Mouse (Mus musculus) embryonic facial prominence, embryonic 12.5 days (tissue): Measurements from ENCODE around the gene Cox10. TPM values are rescaled to one million over a fixed set of nuclear protein-coding genes. Genes with fewer than 3 reads are reported as not detected.

ENCODE experiments used
- ATAC-seq: fragments of 200-750 bp; cut with Nextera tagmentation; 2 replicates; pipeline ENCODE4 v1.8.0; 2017; ENCODE audit not compliant: insufficient number of reproducible peaks, insufficient read depth, low FRiP score, low TSS enrichment
- H3K27ac ChIP-seq: fragments of 300-500 bp; sonication (generic); 2 replicates; pipeline ENCODE4 v1.5.1; 2016; ENCODE audit warnings: mild to moderate bottlenecking
- H3K27me3 ChIP-seq: fragments of 300-500 bp; sonication (generic); 2 replicates; pipeline ENCODE4 v1.6.1; 2016; ENCODE audit warnings: mild to moderate bottlenecking, moderate library complexity
- H3K36me3 ChIP-seq: fragments of 300-500 bp; sonication (generic); 2 replicates; pipeline ENCODE4 v1.6.1; 2016; ENCODE audit warnings: mild to moderate bottlenecking
- H3K4me1 ChIP-seq: fragments of 300-500 bp; sonication (generic); 2 replicates; pipeline ENCODE4 v1.6.1; 2016
- H3K4me2 ChIP-seq: fragments of 300-500 bp; sonication (generic); replicated peaks from 2 replicates; pipeline ENCODE4 v1.6.1; 2016; ENCODE audit warnings: mild to moderate bottlenecking, moderate library complexity
- H3K4me3 ChIP-seq: fragments of 300-500 bp; sonication (generic); 2 replicates; pipeline ENCODE4 v1.5.1; 2016; ENCODE audit warnings: mild to moderate bottlenecking
- H3K9ac ChIP-seq: fragments of 300-500 bp; sonication (generic); 2 replicates; pipeline ENCODE4 v1.6.1; 2016; ENCODE audit warnings: mild to moderate bottlenecking, moderate library complexity
- H3K9me3 ChIP-seq: fragments of 300-500 bp; sonication (generic); 2 replicates; pipeline ENCODE4 v1.6.1; 2016; ENCODE audit warnings: mild to moderate bottlenecking, moderate library complexity
- WGBS: fragments of 180-500 bp; shearing (Covaris S2); methylation state at CpG from one replicate; pipeline ENCODE4 v1.1.7; 2016; 5-methylcytosine and 5-hydroxymethylcytosine counted together
- polyA plus RNA-seq: library from polyadenylated mRNA; unstranded; fragments of >200 nt; fragmentation: Nextera tagmentation; extraction: Ambion mirVana; gene quantifications from 2 replicates; pipeline ENCODE4 v1.2.1, GENCODE M21; 2016

Cox10 gene
- polyA plus RNA-seq, 1 experiment from 2014 or later = 26.4 TPM

DNA sequence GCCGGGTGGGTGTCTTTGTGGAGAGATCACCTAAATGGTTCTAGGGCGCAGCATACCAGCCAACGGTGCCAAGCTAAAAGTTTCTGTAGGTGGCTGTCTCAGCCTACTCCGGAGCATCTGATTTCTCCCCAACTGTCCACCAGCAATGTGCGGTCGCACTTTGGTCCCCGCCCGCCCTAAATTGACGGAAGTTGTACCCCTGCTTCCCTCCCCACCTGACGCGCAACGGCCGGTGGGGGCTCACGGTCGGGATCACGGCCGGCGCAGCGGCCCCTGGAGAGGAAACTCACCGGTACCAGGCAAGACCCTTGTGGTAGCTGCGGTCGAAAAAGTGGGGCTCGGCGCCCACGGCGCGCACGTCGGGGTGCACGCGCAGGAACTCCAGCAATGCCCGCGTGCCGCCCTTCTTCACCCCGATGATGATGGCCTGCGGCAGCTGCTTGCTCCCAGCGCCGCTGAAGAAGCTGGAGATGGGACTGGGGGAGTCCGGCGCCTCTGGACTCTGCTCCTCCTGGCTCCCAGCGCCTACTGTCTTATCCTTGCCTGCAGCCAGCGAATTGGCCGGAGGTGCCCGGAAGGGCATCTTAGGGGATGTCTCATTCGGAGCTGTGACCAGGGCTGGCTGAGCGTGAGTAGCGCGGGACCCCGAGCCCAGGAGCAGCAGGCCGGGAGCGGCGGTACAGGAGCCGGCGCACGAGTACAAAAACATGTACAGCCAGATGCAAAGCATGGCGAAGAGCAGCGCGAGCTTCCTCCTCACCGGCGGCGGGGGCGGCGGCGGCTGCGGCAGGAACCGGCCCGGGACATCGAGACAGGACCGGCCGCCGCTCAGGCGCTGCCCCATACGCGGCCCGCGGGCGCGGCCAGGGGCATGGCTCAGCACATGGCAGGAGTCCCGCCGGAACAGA is 158.0 kb downstream of the Cox10 start:
- no peaks in the 10 kb centered on the region for H3K36me3 ChIP-seq
- H3K4me1 ChIP-seq = peaks cover 32% of the 10 kb centered on the region
- H3K9ac ChIP-seq = peak overlapping the region; percentile 82
- peaks cover 39% of the 10 kb centered on the region for H3K27me3 ChIP-seq
- H3K4me3 ChIP-seq = peak overlapping the region; percentile 64
- H3K27ac ChIP-seq = peak overlapping the region; percentile 73
- ATAC-seq = no peak
- under 1% methylated on average over 80 of the region's 80 CpGs for WGBS
- no peaks in the 10 kb centered on the region for H3K9me3 ChIP-seq
- peak overlapping the region; percentile 85 for H3K4me2 ChIP-seq

- WGBS = under 1% methylated on average over 33 of the region's 33 CpGs
- ATAC-seq = peak; percentile 50; the same call in 1 of the 2 replicates
- Histone ChIP-seq H3K4me3 (peak overlapping the region; percentile 64), H3K36me3 (no peaks in the 10 kb centered on the region), H3K9me3 (no peaks in the 10 kb centered on the region), H3K4me2 (peak overlapping the region; percentile 85), H3K27me3 (peaks cover 31% of the 10 kb centered on the region), H3K27ac (peak overlapping the region; percentile 73), H3K4me1 (peaks cover 32% of the 10 kb centered on the region), H3K9ac (peak overlapping the region; percentile 82)
These were observed 158.7 kb downstream of the Cox10 start for GRCm38 (mm10) chr11:63920531-63920930.

DNA sequence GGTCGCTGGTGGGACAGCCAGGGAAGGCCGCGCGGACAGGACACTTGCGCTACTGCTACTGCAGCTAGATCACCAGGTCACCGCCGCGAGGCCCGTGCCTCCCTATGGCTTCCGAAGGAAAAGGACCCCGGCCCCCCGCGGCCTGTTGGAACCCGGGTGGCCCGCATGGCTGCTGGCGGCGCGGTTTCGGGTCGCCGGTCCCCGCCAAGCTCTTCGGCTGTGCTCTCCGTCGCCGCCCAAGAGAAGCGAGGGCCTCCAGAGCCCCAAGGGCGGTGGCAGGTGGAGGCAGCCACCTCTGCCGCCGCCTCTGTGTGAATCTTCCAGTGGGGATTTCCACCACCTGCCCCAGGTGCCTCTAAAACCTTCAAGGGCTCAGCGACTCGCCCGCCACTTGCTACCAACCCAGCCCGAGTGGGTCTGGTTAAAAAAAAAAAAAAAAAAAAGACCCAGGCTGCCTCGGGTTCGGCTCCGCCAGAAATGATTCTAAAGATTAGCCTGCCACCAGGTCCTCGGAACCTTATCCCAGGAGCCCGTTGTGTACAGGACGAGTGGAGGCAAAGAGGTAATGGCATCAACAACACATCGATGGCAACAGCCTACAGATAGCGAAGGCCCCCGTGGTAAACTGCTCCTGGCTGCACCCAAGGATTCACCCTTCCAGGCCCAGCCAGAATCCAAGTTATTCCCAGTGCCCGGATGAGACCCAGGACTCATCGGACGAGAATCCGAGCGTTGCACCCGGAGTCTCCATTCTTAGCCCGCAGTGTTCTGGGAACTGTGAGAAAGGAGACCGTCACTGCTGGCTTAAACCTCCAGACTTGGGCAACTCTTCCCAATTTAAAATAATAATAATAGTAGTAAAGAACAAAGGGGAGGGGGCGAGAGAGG is 159.8 kb downstream of the Cox10 start:
- peak overlapping the region; percentile 85 for H3K4me2 ChIP-seq
- H3K4me3 ChIP-seq = peak overlapping the region; percentile 64
- peaks cover 21% of the 10 kb centered on the region for H3K27me3 ChIP-seq
- 1% methylated on average over 52 of the region's 52 CpGs for WGBS
- H3K36me3 ChIP-seq = no peaks in the 10 kb centered on the region
- no peaks in the 10 kb centered on the region for H3K9me3 ChIP-seq
- peak overlapping the region; percentile 82 for H3K9ac ChIP-seq
- H3K27ac ChIP-seq = no peak overlapping the region
- H3K4me1 ChIP-seq = peaks cover 26% of the 10 kb centered on the region
- ATAC-seq = no peak

DNA sequence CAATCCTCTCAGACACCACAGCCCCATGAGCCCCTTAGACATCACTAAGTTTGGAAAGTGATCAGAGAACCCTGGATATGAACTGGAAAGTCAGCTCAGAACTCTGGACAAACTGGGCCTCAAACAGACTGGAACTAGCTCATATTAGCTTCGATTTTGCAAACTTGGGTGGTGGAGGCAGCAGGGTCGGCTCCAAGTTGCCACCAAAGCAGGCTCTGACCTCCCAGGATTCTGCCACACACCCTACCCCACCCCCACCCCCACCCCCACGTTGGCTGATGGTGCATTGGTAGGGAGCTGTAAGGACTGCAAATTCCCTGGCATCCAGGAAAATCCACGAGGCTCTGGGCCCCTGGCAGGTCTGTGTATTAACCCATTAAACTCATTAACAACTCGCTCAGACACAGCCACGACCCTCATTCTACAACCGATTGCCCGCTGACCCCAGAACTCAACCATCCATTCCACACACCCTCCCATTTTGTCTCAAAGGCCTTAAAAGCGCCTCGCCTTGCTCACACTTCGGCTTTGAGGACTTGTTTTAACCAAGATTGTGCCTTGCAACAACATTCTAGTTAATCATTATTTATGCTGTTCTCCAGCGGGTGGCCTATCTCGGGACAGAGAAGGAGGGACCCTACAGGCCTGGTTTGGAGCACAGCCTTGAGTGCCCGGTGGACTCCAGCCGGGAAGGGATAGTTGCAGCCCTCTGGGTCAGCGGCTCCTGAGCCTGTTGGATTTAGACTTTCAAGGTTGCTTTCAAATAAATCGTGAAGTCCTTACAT is 160.8 kb downstream of the Cox10 start:
- Histone ChIP-seq H3K4me2 (peak overlapping the region; percentile 85), H3K4me1 (peaks cover 23% of the 10 kb centered on the region), H3K9me3 (no peaks in the 10 kb centered on the region), H3K27ac (no peak overlapping the region), H3K4me3 (peak overlapping the region; percentile 64), H3K9ac (peak overlapping the region; percentile 82), H3K27me3 (peaks cover 17% of the 10 kb centered on the region), H3K36me3 (no peaks in the 10 kb centered on the region)
- whole genome bisulfite sequencing = 16% methylated on average over 17 of the region's 17 CpGs
- no peak for ATAC-seq

DNA sequence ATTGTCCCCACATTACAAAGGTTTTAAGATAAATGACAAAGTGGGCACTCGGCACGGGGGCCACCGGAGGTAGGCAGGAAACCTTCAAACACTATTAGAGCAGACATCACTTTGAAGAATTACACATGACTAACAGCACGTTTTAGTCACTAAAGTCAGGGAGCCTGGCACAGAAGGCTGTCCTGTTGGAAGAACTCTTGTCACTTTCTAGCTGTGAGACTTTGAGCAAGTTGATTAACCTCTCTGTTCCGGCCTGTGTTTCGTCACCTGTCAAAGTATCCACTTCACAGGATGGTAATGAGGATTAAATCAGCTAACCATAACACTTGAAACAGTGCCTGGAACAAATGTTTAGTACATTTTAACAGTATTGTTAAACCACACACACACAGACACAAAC is 161.7 kb downstream of the Cox10 start:
- no peak overlapping the region for H3K9ac ChIP-seq
- H3K36me3 ChIP-seq = no peaks in the 10 kb centered on the region
- peak overlapping the region; percentile 85 for H3K4me2 ChIP-seq
- H3K4me3 ChIP-seq = peak overlapping the region; percentile 64
- ATAC-seq = no peak
- WGBS = 23% methylated on average over 6 of the region's 6 CpGs
- H3K9me3 ChIP-seq = no peaks in the 10 kb centered on the region
- peaks cover 13% of the 10 kb centered on the region for H3K27me3 ChIP-seq
- peaks cover 23% of the 10 kb centered on the region for H3K4me1 ChIP-seq
- H3K27ac ChIP-seq = no peak overlapping the region

GRCm38 (mm10) chr11:63914388-63914787 is 164.9 kb downstream of the Cox10 start:
- Histone ChIP-seq H3K9ac (peak overlapping the region; percentile 6; the same call in 1 of the 2 replicates), H3K4me1 (peaks cover 32% of the 10 kb centered on the region), H3K9me3 (no peaks in the 10 kb centered on the region), H3K27me3 (peaks cover 9% of the 10 kb centered on the region), H3K36me3 (no peaks in the 10 kb centered on the region), H3K4me2 (peak overlapping the region; percentile 51), H3K27ac (no peak overlapping the region), H3K4me3 (peak overlapping the region; percentile 26)
- peak; percentile 81; the same call in 1 of the 2 replicates for ATAC-seq
- 2% methylated on average over 20 of the region's 20 CpGs for WGBS

GRCm38 (mm10) chr11:63913936-63914335 is 165.3 kb downstream of the Cox10 start:
- H3K27ac ChIP-seq = no peak overlapping the region
- H3K4me2 ChIP-seq = peak overlapping the region; percentile 51
- H3K27me3 ChIP-seq = peaks cover 8% of the 10 kb centered on the region
- WGBS = 31% methylated on average over 4 of the region's 4 CpGs
- H3K9ac ChIP-seq = peak overlapping the region; percentile 6; the same call in 1 of the 2 replicates
- H3K9me3 ChIP-seq = no peaks in the 10 kb centered on the region
- peak overlapping the region; percentile 26 for H3K4me3 ChIP-seq
- H3K4me1 ChIP-seq = peaks cover 29% of the 10 kb centered on the region
- no peaks in the 10 kb centered on the region for H3K36me3 ChIP-seq
- ATAC-seq = no peak

Other genes starting within 250 kb of the Cox10 start
- gene Hs3st3b1, start 157.2 kb downstream of the Cox10 start, polyA plus RNA-seq = 21.5 and 22.9 TPM in 2 replicates